Mouse (Mus musculus): ENCODE data around the gene Ccdc142. TPM values are rescaled to one million over a fixed set of nuclear protein-coding genes. Genes with fewer than 3 reads are reported as not detected.
A peak's percentile ranks its signal among the peaks of the same experiment; 100 is the strongest.

The Ccdc142 gene
- 4.2 and 6.2 TPM in 2 replicates for polyA plus RNA-seq (2014; fragmentation: Nextera tagmentation; extraction: Ambion mirVana)

DNA sequence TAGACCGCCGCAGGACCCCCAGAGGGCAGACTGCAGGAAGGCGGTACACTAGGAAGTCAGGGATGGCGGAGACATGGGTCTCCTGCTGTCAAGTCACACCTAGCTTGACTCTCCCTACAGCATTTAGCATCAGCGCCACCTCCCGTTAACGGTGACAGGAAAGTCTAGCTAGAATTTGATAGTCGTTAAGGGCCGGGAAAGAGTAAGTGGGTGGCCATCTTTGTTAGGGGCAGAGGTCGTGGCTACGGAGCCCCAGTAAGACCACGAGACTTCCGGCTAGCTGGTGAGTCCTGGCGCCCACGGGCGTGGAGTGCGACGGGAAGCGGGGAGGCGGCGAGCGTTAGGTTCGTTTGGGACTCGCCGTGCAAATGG is at the start of gene Ccdc142, which contains the start of gene Gm42688:
Ccdc142 (plus strand) TSS at position 286 of the 372 bp plus-strand sequence.
Gm42688 (plus strand) TSS at position 302 of the 372 bp plus-strand sequence.
- ATAC-seq (ENCODE audit: low FRiP score, low TSS enrichment) = peak; percentile 85
- Histone ChIP-seq H3K4me2 (ENCODE audit: low read length) (peak within 1 kb of the TSS; percentile 99), H3K9ac (replicated peaks; ENCODE audit: low read length) (peak within 1 kb of the TSS; percentile 75)

DNA sequence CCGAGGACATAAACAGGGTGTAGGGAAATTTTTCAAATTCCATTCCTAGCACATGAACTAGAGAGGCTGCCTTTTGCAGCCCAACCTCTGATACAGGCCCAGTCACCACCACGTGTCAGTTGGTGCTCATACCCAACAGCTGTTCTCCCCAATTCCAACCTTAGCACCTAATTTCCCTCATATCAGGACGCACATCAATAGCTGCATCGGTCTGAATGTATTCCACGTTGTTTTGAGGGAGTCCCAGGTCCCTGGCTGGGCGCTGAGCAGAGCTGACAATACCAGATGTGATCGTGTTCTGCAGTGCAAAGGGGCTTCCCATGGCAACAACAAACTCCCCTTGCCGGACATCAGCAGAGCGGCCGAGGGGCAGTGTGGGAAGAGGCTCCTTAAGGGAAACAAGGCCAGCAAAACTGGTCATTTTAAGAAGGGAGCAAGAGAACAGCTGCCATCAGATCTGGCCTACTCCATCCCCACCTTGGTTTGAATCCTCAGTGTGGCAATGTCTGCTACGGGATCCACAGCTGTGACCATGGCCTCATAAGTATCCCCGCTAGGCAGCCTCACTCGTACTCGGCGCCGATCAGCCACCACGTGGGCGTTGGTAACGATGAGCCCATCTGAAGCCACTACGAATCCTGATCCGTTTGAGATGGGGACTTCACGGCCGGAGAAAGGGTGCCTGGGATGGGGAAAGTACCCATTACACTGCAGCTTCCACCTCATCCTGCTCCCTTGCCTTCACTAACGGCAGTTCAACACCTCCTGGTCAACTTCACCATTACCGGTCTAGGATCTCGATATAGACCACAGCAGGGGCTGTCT is 48.1 kb upstream of the Ccdc142 start:
- ATAC-seq (ENCODE audit: low FRiP score, low TSS enrichment) (0 out of 2 replicates have a peak, but pooled peaks have one; percentile 3), DNase-seq (peak; percentile 64)
- WGBS = 3% methylated on average over 26 of the region's 26 CpGs
- H3K4me2 ChIP-seq (ENCODE audit: low read length) = peak overlapping the region; percentile 93
- H3K27ac ChIP-seq (replicated peaks; ENCODE audit: low read depth, low read length) = peak overlapping the region; percentile 85
- H3K4me1 ChIP-seq (ENCODE audit: control insufficient read depth, insufficient read depth, low read length) = peaks cover 19% of the 10 kb centered on the region
- H3K27me3 ChIP-seq (ENCODE audit: control insufficient read depth, insufficient read depth, low read length) = no peaks in the 10 kb centered on the region
- peaks cover 32% of the 10 kb centered on the region for H3K36me3 ChIP-seq (ENCODE audit: control insufficient read depth, insufficient read depth, low read length)
- H3K9ac ChIP-seq (replicated peaks; ENCODE audit: low read length) = peak overlapping the region; percentile 92
- H3K4me3 ChIP-seq (replicated peaks; ENCODE audit: low read depth, low read length) = peak overlapping the region; percentile 86
- H3K9me3 ChIP-seq (ENCODE audit: control insufficient read depth, low read length) = no peaks in the 10 kb centered on the region

More for the DNA sequence above, at the start of gene Ccdc142, which contains the start of gene Gm42688:
- Histone ChIP-seq H3K4me3 (replicated peaks; ENCODE audit: low read depth, low read length) (peak within 1 kb of the TSS; percentile 77), H3K4me1 (ENCODE audit: control insufficient read depth, insufficient read depth, low read length) (peaks cover 14% of the 10 kb centered on the region), H3K36me3 (ENCODE audit: control insufficient read depth, insufficient read depth, low read length) (no peaks in the 10 kb centered on the region), H3K27ac (replicated peaks; ENCODE audit: low read depth, low read length) (peak within 1 kb of the TSS; percentile 82), H3K27me3 (ENCODE audit: control insufficient read depth, insufficient read depth, low read length) (no peaks in the 10 kb centered on the region), H3K9me3 (ENCODE audit: control insufficient read depth, low read length) (no peaks in the 10 kb centered on the region)
- 1% methylated on average over 25 of the region's 25 CpGs for WGBS
- peak; percentile 93 for DNase-seq

DNA sequence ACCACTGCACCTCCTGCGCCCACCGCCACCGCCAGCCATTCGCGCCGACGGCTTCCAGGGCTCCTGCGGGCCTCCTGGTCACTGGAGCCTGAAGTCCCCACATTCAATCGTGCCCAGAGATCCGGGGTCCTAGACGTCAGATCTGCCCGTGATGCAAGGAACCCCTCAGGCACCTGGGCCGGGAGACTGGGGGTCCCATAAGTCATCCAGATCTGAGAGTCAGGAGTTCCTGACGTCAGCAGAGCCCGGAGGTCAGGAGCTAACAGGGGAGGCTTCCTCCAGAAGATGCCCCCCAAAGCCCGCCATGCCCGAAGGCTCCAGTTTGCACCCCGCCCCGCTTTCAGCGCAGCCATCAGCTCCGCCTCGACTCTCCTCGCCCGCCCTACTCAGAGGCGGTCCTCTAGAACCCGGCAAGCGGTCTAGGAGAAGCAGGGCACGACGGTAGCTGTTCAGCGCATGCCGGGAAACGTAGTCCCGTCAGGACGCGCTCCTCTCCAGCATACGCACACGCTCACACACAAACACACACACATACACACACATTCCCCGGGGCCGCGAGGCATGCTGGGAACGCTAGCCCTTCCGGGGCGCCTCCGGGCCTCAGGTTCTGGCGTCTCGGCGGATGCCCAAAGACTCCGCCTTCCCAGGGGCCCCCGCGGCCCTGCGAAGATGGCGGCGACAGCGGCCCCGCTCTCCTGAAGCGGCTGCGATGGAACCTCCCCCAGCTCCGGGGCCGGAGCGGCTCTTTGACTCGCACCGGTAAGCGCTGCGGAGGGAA is 47.1 kb upstream of the Ccdc142 start, which contains the start of gene Aup1:
Aup1 (plus strand) TSS at position 448 of the 778 bp plus-strand sequence.
- peak within 1 kb of the TSS; percentile 92 for H3K9ac ChIP-seq (replicated peaks; ENCODE audit: low read length)
- DNase-seq (peak; percentile 99), ATAC-seq (ENCODE audit: low FRiP score, low TSS enrichment) (peak; percentile 94)
- peak within 1 kb of the TSS; percentile 85 for H3K27ac ChIP-seq (replicated peaks; ENCODE audit: low read depth, low read length)
- peaks cover 32% of the 10 kb centered on the region for H3K36me3 ChIP-seq (ENCODE audit: control insufficient read depth, insufficient read depth, low read length)
- peaks cover 19% of the 10 kb centered on the region for H3K4me1 ChIP-seq (ENCODE audit: control insufficient read depth, insufficient read depth, low read length)
- H3K4me3 ChIP-seq (replicated peaks; ENCODE audit: low read depth, low read length) = peak within 1 kb of the TSS; percentile 86
- under 1% methylated on average over 64 of the region's 64 CpGs for WGBS
- no peaks in the 10 kb centered on the region for H3K27me3 ChIP-seq (ENCODE audit: control insufficient read depth, insufficient read depth, low read length)
- H3K4me2 ChIP-seq (ENCODE audit: low read length) = peak within 1 kb of the TSS; percentile 93
- H3K9me3 ChIP-seq (ENCODE audit: control insufficient read depth, low read length) = no peaks in the 10 kb centered on the region

DNA sequence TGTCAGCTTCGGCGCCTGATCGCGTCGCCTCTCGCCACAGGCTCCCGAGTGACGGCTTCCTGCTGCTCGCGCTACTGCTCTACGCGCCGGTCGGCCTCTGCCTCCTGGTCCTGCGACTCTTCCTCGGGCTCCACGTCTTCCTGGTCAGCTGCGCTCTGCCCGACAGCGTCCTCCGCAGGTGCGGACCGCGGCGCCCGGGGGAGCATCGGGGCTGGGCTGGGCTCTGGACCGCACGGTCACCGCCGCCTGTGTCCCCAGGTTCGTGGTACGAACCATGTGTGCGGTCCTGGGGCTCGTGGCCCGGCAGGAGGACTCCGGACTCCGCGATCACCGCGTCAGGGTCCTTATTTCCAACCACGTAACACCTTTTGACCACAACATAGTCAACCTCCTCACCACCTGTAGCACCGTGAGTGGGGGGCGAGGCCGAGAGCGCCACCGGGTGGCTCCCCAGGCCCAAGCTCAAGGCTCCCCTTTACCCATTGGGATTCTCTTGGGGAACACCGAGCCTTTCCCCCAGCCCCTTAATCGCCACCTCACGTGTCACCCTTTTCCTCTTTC is 46.5 kb upstream of the Ccdc142 start, which contains the start of gene Htra2:
Htra2 (minus strand) TSS at position 403 of the 561 bp plus-strand sequence.
- ATAC-seq (ENCODE audit: low FRiP score, low TSS enrichment) (no peak; the same call in 1 of the 2 replicates), DNase-seq (peak; percentile 37)
- Histone ChIP-seq H3K4me3 (replicated peaks; ENCODE audit: low read depth, low read length) (peak within 1 kb of the TSS; percentile 86), H3K9me3 (ENCODE audit: control insufficient read depth, low read length) (no peaks in the 10 kb centered on the region), H3K27me3 (ENCODE audit: control insufficient read depth, insufficient read depth, low read length) (no peaks in the 10 kb centered on the region), H3K9ac (replicated peaks; ENCODE audit: low read length) (peak within 1 kb of the TSS; percentile 92), H3K27ac (replicated peaks; ENCODE audit: low read depth, low read length) (peak within 1 kb of the TSS; percentile 85), H3K4me1 (ENCODE audit: control insufficient read depth, insufficient read depth, low read length) (peaks cover 19% of the 10 kb centered on the region), H3K36me3 (ENCODE audit: control insufficient read depth, insufficient read depth, low read length) (peaks cover 32% of the 10 kb centered on the region), H3K4me2 (ENCODE audit: low read length) (peak within 1 kb of the TSS; percentile 93)
- under 1% methylated on average over 50 of the region's 50 CpGs for WGBS

DNA sequence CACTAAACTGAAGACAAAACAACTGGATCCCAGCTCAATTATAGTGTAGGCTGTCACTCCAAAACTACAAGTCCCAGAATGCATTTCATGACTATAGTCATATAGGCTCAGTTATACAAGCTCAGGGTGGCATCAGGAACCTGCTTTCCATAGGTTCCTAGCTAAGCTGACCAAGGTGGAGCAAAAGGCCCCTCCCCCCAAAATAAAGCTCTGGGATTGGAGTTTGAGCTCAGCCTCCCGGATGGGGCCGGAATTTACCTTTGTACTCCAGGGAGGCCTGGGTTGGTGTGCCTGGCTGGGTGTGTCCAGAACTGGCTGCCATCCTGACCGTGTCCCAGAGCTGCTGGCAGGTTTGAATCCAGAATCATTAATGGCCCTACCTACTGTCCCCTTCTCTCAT is 43.6 kb upstream of the Ccdc142 start, which contains the start of gene Dqx1:
Dqx1 (plus strand) TSS at position 55 of the 400 bp plus-strand sequence.
- no peak within 1 kb of the TSS for H3K4me2 ChIP-seq (ENCODE audit: low read length)
- no peak within 1 kb of the TSS for H3K4me3 ChIP-seq (replicated peaks; ENCODE audit: low read depth, low read length)
- ATAC-seq (ENCODE audit: low FRiP score, low TSS enrichment) = no peak
- DNase-seq = peak; percentile 46
- peaks cover 16% of the 10 kb centered on the region for H3K4me1 ChIP-seq (ENCODE audit: control insufficient read depth, insufficient read depth, low read length)
- H3K27ac ChIP-seq (replicated peaks; ENCODE audit: low read depth, low read length) = no peak within 1 kb of the TSS
- H3K36me3 ChIP-seq (ENCODE audit: control insufficient read depth, insufficient read depth, low read length) = peaks cover 22% of the 10 kb centered on the region
- H3K9ac ChIP-seq (replicated peaks; ENCODE audit: low read length) = no peak within 1 kb of the TSS
- WGBS = 45% methylated on average over 3 of the region's 3 CpGs
- 0 out of 2 replicates have a peak, but pooled peaks cover 12% of the 10 kb centered on the region for H3K27me3 ChIP-seq (ENCODE audit: control insufficient read depth, insufficient read depth, low read length)
- no peaks in the 10 kb centered on the region for H3K9me3 ChIP-seq (ENCODE audit: control insufficient read depth, low read length)

DNA sequence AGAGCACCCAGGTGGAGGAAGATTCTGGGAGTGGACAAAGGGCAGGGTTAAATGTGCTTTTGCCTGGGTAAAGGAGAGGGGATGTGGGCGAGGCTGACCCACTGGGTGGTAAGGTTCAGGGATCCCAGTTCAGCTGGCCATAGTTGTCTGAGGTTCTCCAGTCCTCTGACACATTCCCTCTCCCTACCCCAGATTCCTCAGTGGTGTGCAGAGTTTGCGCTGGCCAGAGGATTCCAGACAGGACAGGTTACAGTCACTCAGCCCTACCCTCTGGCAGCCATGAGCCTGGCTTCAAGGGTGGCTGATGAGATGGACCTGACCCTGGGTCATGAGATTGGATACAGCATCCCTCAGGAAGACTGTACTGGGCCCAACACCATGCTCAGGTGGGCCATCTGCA is 42.7 kb upstream of the Ccdc142 start:
- no peak overlapping the region for H3K9ac ChIP-seq (replicated peaks; ENCODE audit: low read length)
- WGBS = 83% methylated on average over 2 of the region's 2 CpGs
- H3K36me3 ChIP-seq (ENCODE audit: control insufficient read depth, insufficient read depth, low read length) = peaks cover 22% of the 10 kb centered on the region
- peaks cover 8% of the 10 kb centered on the region for H3K4me1 ChIP-seq (ENCODE audit: control insufficient read depth, insufficient read depth, low read length)
- peaks cover 21% of the 10 kb centered on the region for H3K27me3 ChIP-seq (ENCODE audit: control insufficient read depth, insufficient read depth, low read length)
- DNase-seq (no peak), ATAC-seq (ENCODE audit: low FRiP score, low TSS enrichment) (no peak)
- H3K27ac ChIP-seq (replicated peaks; ENCODE audit: low read depth, low read length) = no peak overlapping the region
- H3K4me3 ChIP-seq (replicated peaks; ENCODE audit: low read depth, low read length) = no peak overlapping the region
- H3K9me3 ChIP-seq (ENCODE audit: control insufficient read depth, low read length) = no peaks in the 10 kb centered on the region
- no peak overlapping the region for H3K4me2 ChIP-seq (ENCODE audit: low read length)

DNA sequence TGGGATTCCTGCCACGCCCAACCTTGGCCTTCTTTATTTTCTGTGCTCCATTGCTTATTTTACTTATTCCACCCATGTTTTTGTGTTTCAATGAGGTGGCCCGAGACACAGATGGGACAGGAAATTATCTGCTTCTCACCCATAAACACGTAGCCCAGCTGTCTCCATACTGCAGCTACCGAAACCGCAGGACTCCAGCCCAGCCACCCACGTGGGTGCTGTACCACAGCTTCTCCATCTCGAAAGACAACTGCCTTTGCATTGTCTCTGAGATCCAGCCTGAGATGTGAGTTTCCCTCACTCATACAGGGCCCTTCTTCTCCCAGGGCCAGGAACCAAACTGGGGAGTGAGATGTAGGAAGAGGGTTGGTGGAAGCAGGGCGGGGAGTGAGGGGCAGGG is 35.4 kb upstream of the Ccdc142 start:
- H3K9ac ChIP-seq (replicated peaks; ENCODE audit: low read length) = no peak overlapping the region
- no peaks in the 10 kb centered on the region for H3K36me3 ChIP-seq (ENCODE audit: control insufficient read depth, insufficient read depth, low read length)
- no peak for DNase-seq
- no peaks in the 10 kb centered on the region for H3K9me3 ChIP-seq (ENCODE audit: control insufficient read depth, low read length)
- 0 out of 2 replicates have a peak, but pooled peaks cover 3% of the 10 kb centered on the region for H3K4me1 ChIP-seq (ENCODE audit: control insufficient read depth, insufficient read depth, low read length)
- ATAC-seq (ENCODE audit: low FRiP score, low TSS enrichment) = no peak
- H3K4me2 ChIP-seq (ENCODE audit: low read length) = no peak overlapping the region
- WGBS = 35% methylated on average over 8 of the region's 8 CpGs
- peaks cover 88% of the 10 kb centered on the region for H3K27me3 ChIP-seq (ENCODE audit: control insufficient read depth, insufficient read depth, low read length)
- no peak overlapping the region for H3K27ac ChIP-seq (replicated peaks; ENCODE audit: low read depth, low read length)
- no peak overlapping the region for H3K4me3 ChIP-seq (replicated peaks; ENCODE audit: low read depth, low read length)

DNA sequence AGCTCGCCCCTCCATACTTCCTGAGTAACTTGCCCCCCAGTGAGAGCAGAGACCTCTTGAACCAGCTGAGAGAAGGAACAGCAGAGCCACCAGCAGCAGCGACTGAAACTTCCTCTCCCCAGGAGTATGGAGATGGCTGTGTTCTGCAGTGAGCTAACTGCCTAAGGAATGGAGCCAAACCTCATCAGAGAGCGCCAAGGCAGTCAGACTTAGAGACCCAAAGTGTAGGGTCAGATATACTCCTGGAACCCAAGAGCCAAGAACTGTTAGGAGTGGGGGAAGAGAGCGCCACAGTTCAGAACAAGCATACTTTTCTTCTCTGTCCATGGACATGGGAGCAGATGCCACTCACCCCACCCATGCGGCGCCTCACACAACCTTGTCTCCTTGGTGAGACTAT is 35.0 kb upstream of the Ccdc142 start:
- H3K27ac ChIP-seq (replicated peaks; ENCODE audit: low read depth, low read length) = no peak overlapping the region
- H3K4me2 ChIP-seq (ENCODE audit: low read length) = no peak overlapping the region
- WGBS = 28% methylated on average over 6 of the region's 6 CpGs
- H3K36me3 ChIP-seq (ENCODE audit: control insufficient read depth, insufficient read depth, low read length) = no peaks in the 10 kb centered on the region
- 0 out of 2 replicates have a peak, but pooled peaks cover 3% of the 10 kb centered on the region for H3K4me1 ChIP-seq (ENCODE audit: control insufficient read depth, insufficient read depth, low read length)
- no peak for ATAC-seq (ENCODE audit: low FRiP score, low TSS enrichment)
- DNase-seq = no peak
- no peak overlapping the region for H3K4me3 ChIP-seq (replicated peaks; ENCODE audit: low read depth, low read length)
- H3K9ac ChIP-seq (replicated peaks; ENCODE audit: low read length) = no peak overlapping the region
- H3K9me3 ChIP-seq (ENCODE audit: control insufficient read depth, low read length) = no peaks in the 10 kb centered on the region
- peaks cover 90% of the 10 kb centered on the region for H3K27me3 ChIP-seq (ENCODE audit: control insufficient read depth, insufficient read depth, low read length)
